Mouse (Mus musculus): ENCODE data around the gene Dars2. TPM values are rescaled to one million over a fixed set of nuclear protein-coding genes. Genes with fewer than 3 reads are reported as not detected.

Dars2 gene
- polyA plus RNA-seq, 1 experiment = 46.1 TPM

DNA sequence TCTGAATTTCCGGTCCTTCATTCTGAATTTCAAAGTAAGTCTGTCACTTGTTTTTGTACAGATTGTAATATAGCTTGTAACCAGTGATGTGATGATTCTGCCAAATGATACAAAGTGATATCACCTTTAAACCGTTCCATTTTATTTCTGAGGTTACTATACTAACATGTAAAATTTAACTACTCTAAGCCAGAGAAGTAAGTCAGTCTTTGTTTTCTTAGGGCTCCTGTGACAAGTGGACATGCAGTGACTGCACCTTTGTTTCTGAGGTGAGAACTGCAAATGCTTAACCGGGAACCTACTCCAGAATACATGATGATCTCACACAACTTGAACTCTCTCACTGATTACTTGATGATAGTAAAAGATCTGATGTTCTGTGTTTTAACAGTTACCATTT, 32.5 kb downstream of the Dars2 start:
- peak overlapping the region; percentile 88; the same call in 1 of the 2 replicates for H3K27ac ChIP-seq (ENCODE audit: insufficient read depth, low read length)

DNA sequence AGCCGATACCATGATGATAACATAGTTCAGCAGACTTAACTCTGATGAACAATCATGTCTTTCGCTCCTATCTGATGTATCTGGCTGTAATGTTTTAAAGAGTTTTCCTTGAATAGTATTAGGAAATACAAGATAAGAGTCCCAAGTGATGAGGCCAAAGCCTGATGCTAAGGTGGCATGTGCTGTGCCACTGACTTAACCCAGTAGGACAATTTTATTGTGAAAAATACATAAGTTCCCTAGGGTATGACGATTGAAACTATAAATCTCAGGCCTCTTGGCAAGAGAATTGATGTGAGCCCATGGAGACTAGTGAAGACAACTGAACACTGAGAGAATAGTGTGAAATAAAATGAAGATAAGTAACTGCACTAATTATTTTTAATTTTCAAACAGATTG, 32.9 kb downstream of the Dars2 start:
- Histone ChIP-seq H3K4me3 (ENCODE audit: low read depth, low read length) (peak overlapping the region; percentile 89), H3K9ac (ENCODE audit: low read depth, poor library complexity, severe bottlenecking) (peak overlapping the region; percentile 88), H3K36me3 (ENCODE audit: control insufficient read depth, insufficient read depth, low read length, poor library complexity, severe bottlenecking) (peaks cover 45% of the 10 kb centered on the region), H3K27ac (ENCODE audit: insufficient read depth, low read length) (peak overlapping the region; percentile 88), H3K4me1 (ENCODE audit: control insufficient read depth, insufficient read depth, low read length) (no peaks in the 10 kb centered on the region), H3K9me3 (replicated peaks; ENCODE audit: control insufficient read depth, insufficient read depth, low read length, poor library complexity, severe bottlenecking) (peaks cover 2% of the 10 kb centered on the region; the same call in 1 of the 2 replicates), H3K27me3 (ENCODE audit: control insufficient read depth, insufficient read depth, low read length, poor library complexity, severe bottlenecking) (no peaks in the 10 kb centered on the region)
- TF ChIP-seq CTCF (IDR thresholded peaks at IDR 0.05; ENCODE audit: low read depth, low read length) (no peak), EP300 (IDR thresholded peaks at IDR 0.05; ENCODE audit: insufficient read depth, low read depth, low read length) (no peak), POLR2A (IDR thresholded peaks at IDR 0.05; ENCODE audit: insufficient read depth, low read length) (no peak)

More for the DNA sequence above, 32.5 kb downstream of the Dars2 start:
- Histone ChIP-seq H3K27me3 (ENCODE audit: control insufficient read depth, insufficient read depth, low read length, poor library complexity, severe bottlenecking) (no peaks in the 10 kb centered on the region), H3K9ac (ENCODE audit: low read depth, poor library complexity, severe bottlenecking) (peak overlapping the region; percentile 88), H3K4me1 (ENCODE audit: control insufficient read depth, insufficient read depth, low read length) (no peaks in the 10 kb centered on the region), H3K4me3 (ENCODE audit: low read depth, low read length) (peak overlapping the region; percentile 23; the same call in 1 of the 2 replicates), H3K9me3 (replicated peaks; ENCODE audit: control insufficient read depth, insufficient read depth, low read length, poor library complexity, severe bottlenecking) (peaks cover 2% of the 10 kb centered on the region; the same call in 1 of the 2 replicates), H3K36me3 (ENCODE audit: control insufficient read depth, insufficient read depth, low read length, poor library complexity, severe bottlenecking) (peaks cover 45% of the 10 kb centered on the region)
- TF ChIP-seq CTCF (IDR thresholded peaks at IDR 0.05; ENCODE audit: low read depth, low read length) (no peak), EP300 (IDR thresholded peaks at IDR 0.05; ENCODE audit: insufficient read depth, low read depth, low read length) (no peak), POLR2A (IDR thresholded peaks at IDR 0.05; ENCODE audit: insufficient read depth, low read length) (no peak)

DNA sequence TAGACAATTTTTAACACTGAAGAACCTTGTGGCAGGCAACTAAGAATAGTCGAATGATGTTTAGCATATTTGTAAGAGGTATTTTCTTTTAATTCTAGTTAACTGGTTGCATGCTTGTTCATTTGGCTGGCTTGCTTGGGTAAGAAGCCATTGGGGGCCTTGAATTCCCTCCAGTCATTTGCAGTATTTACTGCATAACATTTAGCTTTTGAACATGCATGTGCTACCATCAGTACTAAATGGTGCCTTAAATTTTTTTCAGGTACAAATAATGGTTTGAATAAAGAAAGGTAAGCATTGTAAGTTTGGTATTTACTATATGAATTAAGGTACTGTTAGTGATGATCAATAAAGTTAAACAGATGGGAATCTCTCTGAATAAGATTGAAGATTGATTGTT, 33.4 kb downstream of the Dars2 start:
- H3K36me3 ChIP-seq (ENCODE audit: control insufficient read depth, insufficient read depth, low read length, poor library complexity, severe bottlenecking) = peaks cover 50% of the 10 kb centered on the region
- peak overlapping the region; percentile 88 for H3K9ac ChIP-seq (ENCODE audit: low read depth, poor library complexity, severe bottlenecking)
- H3K27ac ChIP-seq (ENCODE audit: insufficient read depth, low read length) = peak overlapping the region; percentile 96
- no peaks in the 10 kb centered on the region for H3K27me3 ChIP-seq (ENCODE audit: control insufficient read depth, insufficient read depth, low read length, poor library complexity, severe bottlenecking)
- peaks cover 2% of the 10 kb centered on the region; the same call in 1 of the 2 replicates for H3K9me3 ChIP-seq (replicated peaks; ENCODE audit: control insufficient read depth, insufficient read depth, low read length, poor library complexity, severe bottlenecking)
- TF ChIP-seq CTCF (IDR thresholded peaks at IDR 0.05; ENCODE audit: low read depth, low read length) (no peak), POLR2A (IDR thresholded peaks at IDR 0.05; ENCODE audit: insufficient read depth, low read length) (no peak), EP300 (IDR thresholded peaks at IDR 0.05; ENCODE audit: insufficient read depth, low read depth, low read length) (no peak)
- no peaks in the 10 kb centered on the region for H3K4me1 ChIP-seq (ENCODE audit: control insufficient read depth, insufficient read depth, low read length)
- peak overlapping the region; percentile 89 for H3K4me3 ChIP-seq (ENCODE audit: low read depth, low read length)

DNA sequence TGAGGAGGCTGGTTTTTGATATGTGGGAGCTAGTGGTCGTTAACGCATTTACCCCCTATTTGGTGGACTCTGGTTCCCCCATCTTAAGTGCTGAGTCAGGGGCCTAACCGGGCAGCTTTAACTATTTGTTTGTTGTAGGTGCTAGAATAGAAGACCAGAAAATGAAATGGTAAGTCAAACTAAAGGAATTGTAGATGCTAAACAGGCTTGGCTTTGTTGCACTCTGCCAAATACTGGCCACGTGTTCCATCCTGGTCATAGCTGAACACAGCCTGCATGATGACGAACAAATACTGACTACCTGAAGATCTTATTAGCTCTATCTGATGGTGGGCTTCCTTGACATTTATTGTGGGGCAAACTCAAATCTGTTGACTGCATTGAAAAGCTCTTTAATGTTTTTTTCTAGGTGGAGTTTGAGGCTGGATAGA, 34.0 kb downstream of the Dars2 start:
- H3K27ac ChIP-seq (ENCODE audit: insufficient read depth, low read length) = peak overlapping the region; percentile 96
- peak overlapping the region; percentile 89 for H3K4me3 ChIP-seq (ENCODE audit: low read depth, low read length)
- no peaks in the 10 kb centered on the region for H3K27me3 ChIP-seq (ENCODE audit: control insufficient read depth, insufficient read depth, low read length, poor library complexity, severe bottlenecking)
- no peaks in the 10 kb centered on the region for H3K4me1 ChIP-seq (ENCODE audit: control insufficient read depth, insufficient read depth, low read length)
- TF ChIP-seq POLR2A (IDR thresholded peaks at IDR 0.05; ENCODE audit: insufficient read depth, low read length) = no peak
- TF ChIP-seq EP300 (IDR thresholded peaks at IDR 0.05; ENCODE audit: insufficient read depth, low read depth, low read length) = no peak
- TF ChIP-seq CTCF (IDR thresholded peaks at IDR 0.05; ENCODE audit: low read depth, low read length) = no peak
- H3K36me3 ChIP-seq (ENCODE audit: control insufficient read depth, insufficient read depth, low read length, poor library complexity, severe bottlenecking) = peaks cover 56% of the 10 kb centered on the region
- H3K9me3 ChIP-seq (replicated peaks; ENCODE audit: control insufficient read depth, insufficient read depth, low read length, poor library complexity, severe bottlenecking) = peaks cover 2% of the 10 kb centered on the region; the same call in 1 of the 2 replicates
- H3K9ac ChIP-seq (ENCODE audit: low read depth, poor library complexity, severe bottlenecking) = peak overlapping the region; percentile 88

DNA sequence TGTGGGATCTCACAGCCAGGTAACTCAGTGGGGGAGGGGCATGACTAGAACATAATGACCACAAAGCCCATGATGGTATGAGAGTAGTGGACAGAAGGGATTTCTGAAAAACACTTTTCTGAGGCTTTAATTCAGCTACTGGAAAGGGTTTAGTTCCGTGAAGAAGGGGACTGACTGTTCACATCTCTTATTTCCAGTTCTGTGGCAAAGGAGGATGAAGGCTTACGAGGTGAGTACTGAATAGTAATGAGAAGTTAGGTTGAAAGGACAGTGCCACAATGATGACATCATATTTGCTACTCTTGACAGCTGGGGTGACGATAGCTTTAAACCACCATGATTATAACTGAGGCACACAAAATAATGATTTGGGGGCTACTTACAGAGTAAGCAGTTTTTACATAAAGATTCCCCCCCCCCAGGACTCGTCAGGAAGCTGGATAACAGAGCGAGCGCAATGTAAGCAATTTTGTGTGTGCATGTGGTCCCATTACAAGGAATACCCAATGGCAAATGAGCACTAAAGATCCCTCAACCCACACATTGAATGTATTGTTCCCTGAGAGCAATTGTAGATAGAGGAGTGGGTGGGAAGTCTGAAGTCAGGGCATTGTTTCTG, 34.6 kb downstream of the Dars2 start:
- Histone ChIP-seq H3K4me1 (ENCODE audit: control insufficient read depth, insufficient read depth, low read length) (no peaks in the 10 kb centered on the region), H3K36me3 (ENCODE audit: control insufficient read depth, insufficient read depth, low read length, poor library complexity, severe bottlenecking) (peaks cover 59% of the 10 kb centered on the region), H3K9me3 (replicated peaks; ENCODE audit: control insufficient read depth, insufficient read depth, low read length, poor library complexity, severe bottlenecking) (peaks cover 2% of the 10 kb centered on the region; the same call in 1 of the 2 replicates), H3K27ac (ENCODE audit: insufficient read depth, low read length) (peak overlapping the region; percentile 96), H3K27me3 (ENCODE audit: control insufficient read depth, insufficient read depth, low read length, poor library complexity, severe bottlenecking) (no peaks in the 10 kb centered on the region), H3K4me3 (ENCODE audit: low read depth, low read length) (peak overlapping the region; percentile 89), H3K9ac (ENCODE audit: low read depth, poor library complexity, severe bottlenecking) (peak overlapping the region; percentile 88)
- no peak for TF ChIP-seq POLR2A (IDR thresholded peaks at IDR 0.05; ENCODE audit: insufficient read depth, low read length)
- TF ChIP-seq CTCF (IDR thresholded peaks at IDR 0.05; ENCODE audit: low read depth, low read length) = no peak
- TF ChIP-seq EP300 (IDR thresholded peaks at IDR 0.05; ENCODE audit: insufficient read depth, low read depth, low read length) = no peak

DNA sequence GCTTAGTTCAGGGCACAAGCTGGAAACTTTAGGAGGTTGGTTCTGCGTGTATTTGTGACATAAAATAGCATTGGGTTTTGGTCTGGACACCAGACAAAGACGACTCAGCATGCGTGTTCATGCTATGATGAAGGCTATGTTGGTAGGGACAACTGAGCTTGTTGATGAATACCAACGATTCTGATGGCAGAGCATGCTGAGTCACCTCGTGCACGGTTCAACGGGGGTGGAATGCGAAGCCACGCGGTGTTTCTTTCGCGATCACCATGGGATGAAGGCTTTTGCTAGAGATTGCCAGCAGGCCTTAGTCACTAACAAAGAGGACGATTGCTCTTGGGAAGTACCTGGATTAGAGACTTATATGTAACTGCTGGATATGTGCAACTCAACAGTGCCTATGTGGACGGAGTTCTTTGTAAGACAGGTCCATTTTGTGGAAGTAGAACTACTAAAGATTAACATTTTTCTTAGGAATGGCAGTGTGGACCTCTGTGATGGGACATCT, 35.1 kb downstream of the Dars2 start:
- peak overlapping the region; percentile 89 for H3K4me3 ChIP-seq (ENCODE audit: low read depth, low read length)
- H3K27me3 ChIP-seq (ENCODE audit: control insufficient read depth, insufficient read depth, low read length, poor library complexity, severe bottlenecking) = no peaks in the 10 kb centered on the region
- H3K27ac ChIP-seq (ENCODE audit: insufficient read depth, low read length) = peak overlapping the region; percentile 96
- TF ChIP-seq EP300 (IDR thresholded peaks at IDR 0.05; ENCODE audit: insufficient read depth, low read depth, low read length) (no peak), POLR2A (IDR thresholded peaks at IDR 0.05; ENCODE audit: insufficient read depth, low read length) (no peak), CTCF (IDR thresholded peaks at IDR 0.05; ENCODE audit: low read depth, low read length) (no peak)
- H3K4me1 ChIP-seq (ENCODE audit: control insufficient read depth, insufficient read depth, low read length) = no peaks in the 10 kb centered on the region
- H3K9me3 ChIP-seq (replicated peaks; ENCODE audit: control insufficient read depth, insufficient read depth, low read length, poor library complexity, severe bottlenecking) = peaks cover 2% of the 10 kb centered on the region; the same call in 1 of the 2 replicates
- H3K36me3 ChIP-seq (ENCODE audit: control insufficient read depth, insufficient read depth, low read length, poor library complexity, severe bottlenecking) = peaks cover 57% of the 10 kb centered on the region
- H3K9ac ChIP-seq (ENCODE audit: low read depth, poor library complexity, severe bottlenecking) = peak overlapping the region; percentile 88
